Mouse (Mus musculus) small intestine, adult 2 months (tissue): Measurements from ENCODE around the gene Npm1.

Source experiments
- CTCF ChIP-seq: fragments of 200-500 bp; IDR thresholded peaks from 2 replicates; pipeline ENCODE4 v1.5.1; 2012; ENCODE audit warnings: low read depth, mild to moderate bottlenecking, control low read depth, inconsistent platforms, low read length, moderate library complexity, mixed read lengths; ENCODE audit not compliant: insufficient replicate concordance, insufficient read length; ENCODE audit errors: extremely low read depth
- POLR2A ChIP-seq: fragments of 200-500 bp; IDR thresholded peaks from 2 replicates; pipeline ENCODE4 v1.6.1; 2012; ENCODE audit warnings: low read depth, mild to moderate bottlenecking, control low read depth, inconsistent platforms, low read length, moderate library complexity

DNA sequence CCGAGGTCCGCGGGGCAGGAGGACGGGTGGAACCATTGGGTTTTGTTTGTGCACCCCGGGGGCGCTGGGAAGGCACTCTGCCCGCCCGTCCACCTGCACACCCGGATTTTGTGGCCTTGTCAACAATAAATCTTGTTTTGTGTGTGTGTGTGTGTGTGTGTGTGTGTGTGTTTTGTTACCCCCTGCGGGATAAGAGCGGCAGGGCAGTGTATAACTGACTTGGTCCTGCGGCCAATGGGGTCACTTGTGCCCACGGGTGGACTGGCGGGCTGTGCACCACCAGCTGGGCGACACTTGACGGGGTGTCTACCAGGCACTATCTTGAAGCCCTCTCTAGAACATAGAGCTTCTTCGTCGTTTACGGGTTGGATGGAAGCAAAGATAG lies 38.6 kb upstream of the Npm1 start:
- no peak for TF ChIP-seq CTCF
- TF ChIP-seq POLR2A: no peak
